Mouse (Mus musculus) heart, embryonic 15.5 days (tissue): Measurements from ENCODE around the gene Pcbp3. TPM values are rescaled to one million over a fixed set of nuclear protein-coding genes. Genes with fewer than 3 reads are reported as not detected.

Experiments used
- ATAC-seq: fragments of 200-750 bp; cut with Nextera tagmentation; replicated peaks from 2 replicates; pipeline ENCODE4 v1.8.0; 2017; ENCODE audit warnings: low read depth, moderate TSS enrichment; ENCODE audit not compliant: insufficient number of reproducible peaks, insufficient read depth, low FRiP score
- H3K27ac ChIP-seq: fragments of 300-500 bp; sonication (generic); 2 replicates; pipeline ENCODE4 v1.5.1; 2015; ENCODE audit warnings: mild to moderate bottlenecking, inconsistent platforms
- H3K27me3 ChIP-seq: fragments of 300-500 bp; sonication (generic); 2 replicates; pipeline ENCODE4 v1.6.1; 2015; ENCODE audit warnings: inconsistent platforms
- H3K36me3 ChIP-seq: fragments of 300-500 bp; sonication (generic); 2 replicates; pipeline ENCODE4 v1.6.1; 2015; ENCODE audit warnings: mild to moderate bottlenecking, inconsistent platforms
- H3K4me1 ChIP-seq: fragments of 300-500 bp; sonication (generic); replicated peaks from 2 replicates; pipeline ENCODE4 v1.6.1; 2015; ENCODE audit warnings: inconsistent platforms
- H3K4me2 ChIP-seq: fragments of 300-500 bp; sonication (generic); 2 replicates; pipeline ENCODE4 v1.6.1; 2015; ENCODE audit warnings: inconsistent platforms, mild to moderate bottlenecking, moderate library complexity
- H3K4me3 ChIP-seq: fragments of 300-500 bp; sonication (generic); 2 replicates; pipeline ENCODE4 v1.5.1; 2015; ENCODE audit warnings: mild to moderate bottlenecking, inconsistent platforms
- H3K9ac ChIP-seq: fragments of 300-500 bp; sonication (generic); 2 replicates; pipeline ENCODE4 v1.6.1; 2015; ENCODE audit warnings: mild to moderate bottlenecking, inconsistent platforms
- H3K9me3 ChIP-seq: fragments of 300-500 bp; sonication (generic); replicated peaks from 2 replicates; pipeline ENCODE4 v1.6.1; 2016; ENCODE audit warnings: inconsistent platforms
- whole genome bisulfite sequencing: fragments of 180-500 bp; shearing (Covaris S2); methylation state at CpG from one replicate; pipeline ENCODE4 v1.1.7; 2015; ENCODE audit warnings: mixed read lengths; 5-methylcytosine and 5-hydroxymethylcytosine counted together
- polyA plus RNA-seq: library from polyadenylated mRNA; unstranded; fragments of >200 nt; fragmentation: Nextera tagmentation; extraction: Ambion mirVana; gene quantifications from 2 replicates; pipeline ENCODE4 v1.2.1, GENCODE M21; 2015

The Pcbp3 gene
- polyA plus RNA-seq, 1 experiment from 2014 or later = 9.4 TPM

GRCm38 (mm10) chr10:76924441-76924840 is 37.2 kb downstream of the Pcbp3 start:
- H3K36me3 ChIP-seq = no peaks in the 10 kb centered on the region
- ATAC-seq = no peak
- H3K9ac ChIP-seq = no peak overlapping the region
- H3K27ac ChIP-seq = no peak overlapping the region
- no peaks in the 10 kb centered on the region for H3K27me3 ChIP-seq
- H3K4me1 ChIP-seq = no peaks in the 10 kb centered on the region
- H3K4me3 ChIP-seq = no peak overlapping the region
- WGBS = 79% methylated on average over 2 of the region's 2 CpGs
- no peaks in the 10 kb centered on the region for H3K9me3 ChIP-seq
- no peak overlapping the region for H3K4me2 ChIP-seq

- ATAC-seq = no peak
- H3K4me2 ChIP-seq = no peak overlapping the region
- 75% methylated on average over 3 of the region's 3 CpGs for WGBS
- no peak overlapping the region for H3K4me3 ChIP-seq
- H3K9ac ChIP-seq = no peak overlapping the region
- no peaks in the 10 kb centered on the region for H3K4me1 ChIP-seq
- no peak overlapping the region for H3K27ac ChIP-seq
- no peaks in the 10 kb centered on the region for H3K9me3 ChIP-seq
- H3K27me3 ChIP-seq = no peaks in the 10 kb centered on the region
- no peaks in the 10 kb centered on the region for H3K36me3 ChIP-seq
These were observed 43.6 kb downstream of the Pcbp3 start for GRCm38 (mm10) chr10:76918086-76918485.

DNA sequence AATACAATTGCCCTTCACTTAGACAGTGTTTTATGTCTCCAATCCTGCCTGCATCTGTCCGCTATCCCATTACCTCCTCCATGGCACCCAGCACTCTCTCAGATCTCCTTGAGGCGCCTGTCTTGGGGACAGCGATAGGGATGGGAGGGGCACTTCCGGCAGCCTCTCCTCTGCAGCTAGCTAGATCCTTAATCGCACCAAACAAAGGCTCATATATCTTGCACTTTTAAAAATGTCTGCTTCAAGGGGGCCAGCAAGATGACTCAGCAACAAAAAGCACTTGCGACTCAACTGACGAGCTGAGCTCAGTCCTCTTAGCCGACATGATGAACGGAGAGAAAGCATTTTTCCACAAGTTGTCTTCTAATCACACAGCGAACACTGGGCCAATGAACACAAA is 55.3 kb downstream of the Pcbp3 start:
- Histone ChIP-seq H3K36me3 (no peaks in the 10 kb centered on the region), H3K9me3 (no peaks in the 10 kb centered on the region), H3K4me1 (peaks cover 5% of the 10 kb centered on the region), H3K4me2 (peak overlapping the region; percentile 7; the same call in 1 of the 2 replicates), H3K27me3 (no peaks in the 10 kb centered on the region), H3K4me3 (no peak overlapping the region), H3K27ac (no peak overlapping the region), H3K9ac (no peak overlapping the region)
- no peak for ATAC-seq
- 57% methylated on average over 10 of the region's 10 CpGs for WGBS

DNA sequence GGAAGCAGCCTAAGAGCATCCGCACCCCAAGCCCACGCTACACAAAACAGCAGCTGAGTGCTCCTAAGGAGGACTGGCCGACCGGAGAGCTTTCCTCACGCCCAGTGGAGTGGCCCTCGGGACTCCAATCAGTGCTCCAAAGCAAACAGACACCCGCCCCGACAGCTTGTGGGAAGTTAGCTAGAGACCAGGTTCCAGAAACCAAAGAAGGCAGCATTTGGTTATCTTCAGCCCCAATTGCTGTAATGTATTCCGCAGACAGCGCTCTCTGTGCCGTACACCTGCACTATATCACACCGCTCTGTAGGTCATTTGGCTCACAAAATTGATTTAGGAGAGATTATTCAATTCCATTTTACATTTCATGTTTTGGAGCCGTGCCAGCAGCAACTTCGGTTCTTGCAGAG is 55.7 kb downstream of the Pcbp3 start:
- no peak; the same call in 1 of the 2 replicates for ATAC-seq
- no peaks in the 10 kb centered on the region for H3K27me3 ChIP-seq
- no peaks in the 10 kb centered on the region for H3K36me3 ChIP-seq
- peaks cover 5% of the 10 kb centered on the region for H3K4me1 ChIP-seq
- no peak overlapping the region for H3K27ac ChIP-seq
- H3K9me3 ChIP-seq = no peaks in the 10 kb centered on the region
- H3K9ac ChIP-seq = no peak overlapping the region
- no peak overlapping the region for H3K4me3 ChIP-seq
- 53% methylated on average over 14 of the region's 14 CpGs for WGBS
- peak overlapping the region; percentile 7; the same call in 1 of the 2 replicates for H3K4me2 ChIP-seq

DNA sequence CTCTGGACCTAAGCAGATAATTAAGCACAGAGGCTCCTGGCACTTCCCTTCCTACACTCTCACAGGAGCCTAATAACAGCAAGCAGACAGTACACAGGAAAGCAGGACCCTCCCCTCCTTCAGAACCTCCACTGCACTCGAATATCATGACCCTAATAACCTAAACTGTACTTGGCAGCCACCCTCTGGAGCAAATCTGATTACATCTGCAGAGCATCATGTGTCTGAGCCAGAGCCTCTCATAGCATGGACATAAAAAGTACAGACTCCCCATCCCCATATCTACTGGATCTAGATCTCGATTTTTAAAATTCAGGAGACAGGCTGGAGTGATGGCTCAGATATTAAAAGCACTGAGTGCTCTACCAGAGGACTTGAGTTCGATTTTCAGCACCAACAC is 58.0 kb downstream of the Pcbp3 start:
- Histone ChIP-seq H3K9ac (no peak overlapping the region), H3K9me3 (no peaks in the 10 kb centered on the region), H3K4me3 (no peak overlapping the region), H3K4me2 (no peak overlapping the region), H3K27me3 (no peaks in the 10 kb centered on the region), H3K36me3 (no peaks in the 10 kb centered on the region), H3K4me1 (peaks cover 5% of the 10 kb centered on the region), H3K27ac (no peak overlapping the region)
- ATAC-seq = no peak; the same call in 1 of the 2 replicates
- WGBS = 51% methylated on average over 3 of the region's 3 CpGs

GRCm38 (mm10) chr10:76903099-76903498 is 58.6 kb downstream of the Pcbp3 start:
- H3K27me3 ChIP-seq = no peaks in the 10 kb centered on the region
- no peak overlapping the region for H3K9ac ChIP-seq
- 70% methylated on average over 3 of the region's 3 CpGs for WGBS
- no peak overlapping the region for H3K4me2 ChIP-seq
- ATAC-seq = no peak
- H3K4me1 ChIP-seq = peaks cover 5% of the 10 kb centered on the region
- H3K9me3 ChIP-seq = no peaks in the 10 kb centered on the region
- no peak overlapping the region for H3K4me3 ChIP-seq
- H3K27ac ChIP-seq = no peak overlapping the region
- H3K36me3 ChIP-seq = no peaks in the 10 kb centered on the region

GRCm38 (mm10) chr10:76902588-76902987 is 59.1 kb downstream of the Pcbp3 start:
- ATAC-seq = peak; percentile 60; the same call in 1 of the 2 replicates
- H3K4me3 ChIP-seq = no peak overlapping the region
- H3K4me1 ChIP-seq = peaks cover 5% of the 10 kb centered on the region
- no peak overlapping the region for H3K4me2 ChIP-seq
- H3K36me3 ChIP-seq = no peaks in the 10 kb centered on the region
- H3K27ac ChIP-seq = no peak overlapping the region
- H3K27me3 ChIP-seq = no peaks in the 10 kb centered on the region
- whole genome bisulfite sequencing = 25% methylated on average over 6 of the region's 6 CpGs
- no peaks in the 10 kb centered on the region for H3K9me3 ChIP-seq
- no peak overlapping the region for H3K9ac ChIP-seq

DNA sequence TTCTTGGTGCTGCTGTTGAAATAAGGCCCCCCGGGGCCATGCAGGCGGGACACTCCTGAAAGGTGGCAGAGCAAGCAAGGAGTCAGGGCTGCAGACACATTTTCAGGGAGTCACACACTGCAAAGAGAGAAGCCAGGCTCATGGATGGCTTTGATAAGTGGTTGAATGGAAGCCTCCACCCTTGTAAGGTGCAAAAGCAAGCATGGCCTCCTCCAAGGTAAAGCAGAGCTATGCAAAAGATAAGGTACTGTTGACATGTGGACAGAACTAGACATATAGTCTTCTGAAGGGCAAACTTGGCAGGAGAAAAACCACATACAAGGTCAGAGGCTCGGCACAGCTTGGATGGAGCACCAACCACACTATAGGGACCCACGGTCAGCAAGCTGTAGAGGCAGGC is 63.3 kb downstream of the Pcbp3 start:
- ATAC-seq = no peak
- no peak overlapping the region for H3K9ac ChIP-seq
- WGBS = 70% methylated on average over 4 of the region's 4 CpGs
- no peak overlapping the region for H3K4me3 ChIP-seq
- no peaks in the 10 kb centered on the region for H3K9me3 ChIP-seq
- H3K36me3 ChIP-seq = no peaks in the 10 kb centered on the region
- H3K27ac ChIP-seq = no peak overlapping the region
- H3K4me1 ChIP-seq = peaks cover 3% of the 10 kb centered on the region
- no peaks in the 10 kb centered on the region for H3K27me3 ChIP-seq
- H3K4me2 ChIP-seq = no peak overlapping the region

DNA sequence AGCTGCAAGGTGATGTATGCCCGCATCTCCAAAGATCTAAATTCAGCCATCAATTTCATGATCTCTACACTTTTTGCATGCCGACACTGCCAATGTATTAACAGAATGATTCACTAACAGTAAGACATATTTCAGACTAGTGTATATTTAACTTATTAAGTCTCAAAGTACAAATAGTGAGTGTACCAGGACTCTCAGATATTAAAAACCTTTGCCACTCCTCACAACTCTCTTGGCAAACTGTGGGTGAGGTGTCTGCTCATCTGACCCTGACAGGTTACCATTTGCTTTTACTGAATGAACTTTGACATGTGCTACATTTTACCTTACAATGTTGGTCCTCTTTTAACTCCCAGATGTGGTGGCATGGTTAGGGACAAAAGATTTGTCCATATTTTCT is 70.2 kb downstream of the Pcbp3 start:
- no peak overlapping the region for H3K4me3 ChIP-seq
- no peak overlapping the region for H3K9ac ChIP-seq
- no peaks in the 10 kb centered on the region for H3K36me3 ChIP-seq
- no peaks in the 10 kb centered on the region for H3K4me1 ChIP-seq
- H3K27ac ChIP-seq = no peak overlapping the region
- 85% methylated on average over 2 of the region's 2 CpGs for WGBS
- ATAC-seq = no peak
- no peak overlapping the region for H3K4me2 ChIP-seq
- H3K27me3 ChIP-seq = no peaks in the 10 kb centered on the region
- H3K9me3 ChIP-seq = no peaks in the 10 kb centered on the region

- Histone ChIP-seq H3K9ac (no peak overlapping the region), H3K27ac (no peak overlapping the region), H3K4me1 (peaks cover 6% of the 10 kb centered on the region), H3K9me3 (no peaks in the 10 kb centered on the region), H3K4me2 (no peak overlapping the region), H3K4me3 (no peak overlapping the region), H3K27me3 (no peaks in the 10 kb centered on the region), H3K36me3 (no peaks in the 10 kb centered on the region)
- ATAC-seq = no peak
- WGBS = 95% methylated on average over 3 of the region's 3 CpGs
These were observed 78.0 kb downstream of the Pcbp3 start for GRCm38 (mm10) chr10:76883442-76884244.

DNA sequence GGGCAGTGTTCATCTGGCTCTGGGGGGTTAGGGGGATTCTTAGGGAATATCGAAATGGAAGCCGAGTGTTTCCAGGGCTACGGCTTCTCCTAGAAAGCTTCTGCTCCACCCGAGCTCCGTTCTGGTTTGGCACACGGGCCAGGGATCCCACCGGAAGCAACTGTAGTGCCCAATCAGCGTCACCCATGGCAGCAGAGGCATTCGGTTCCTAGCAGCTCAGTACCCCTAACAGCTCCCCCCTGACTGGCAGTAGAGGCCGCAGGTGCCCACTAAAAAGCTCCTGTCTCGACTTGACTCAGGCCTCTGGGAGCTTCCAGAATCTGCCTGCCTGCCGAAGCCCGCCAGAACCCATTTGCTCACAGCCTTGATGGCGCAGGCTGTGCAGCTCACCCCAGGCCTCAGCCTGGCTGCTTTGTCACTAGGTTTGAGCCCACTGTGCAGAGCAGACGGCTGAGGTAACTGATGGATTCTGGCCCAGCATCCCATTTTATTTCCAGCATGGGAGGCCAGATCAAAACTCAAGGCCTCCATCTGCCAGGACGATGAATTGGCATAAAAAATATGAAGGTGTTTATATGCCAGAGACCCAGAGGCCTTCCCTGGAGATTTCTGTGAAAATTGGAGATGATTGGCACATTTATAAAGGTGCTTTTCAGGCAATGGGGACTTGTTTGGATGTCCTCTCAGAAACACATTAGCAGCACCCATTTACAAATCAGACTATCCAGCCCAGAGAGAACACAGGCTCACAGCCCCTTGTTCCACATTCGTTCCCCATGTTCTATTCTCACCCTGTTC is 78.8 kb downstream of the Pcbp3 start:
- H3K36me3 ChIP-seq = no peaks in the 10 kb centered on the region
- peaks cover 6% of the 10 kb centered on the region for H3K4me1 ChIP-seq
- 80% methylated on average over 17 of the region's 17 CpGs for WGBS
- H3K9me3 ChIP-seq = no peaks in the 10 kb centered on the region
- H3K27me3 ChIP-seq = no peaks in the 10 kb centered on the region
- H3K4me2 ChIP-seq = no peak overlapping the region
- H3K4me3 ChIP-seq = no peak overlapping the region
- H3K27ac ChIP-seq = no peak overlapping the region
- ATAC-seq = no peak
- no peak overlapping the region for H3K9ac ChIP-seq
